Mouse (Mus musculus) forebrain, embryonic 16.5 days (tissue): ENCODE data around the gene Zfp697. TPM values are rescaled to one million over a fixed set of nuclear protein-coding genes. Genes with fewer than 3 reads are reported as not detected.

ENCODE experiments used
- polyA plus RNA-seq: library from polyadenylated mRNA; unstranded; fragments of >200 nt; fragmentation: Nextera tagmentation; extraction: Ambion mirVana; gene quantifications from 2 replicates; pipeline ENCODE4 v1.2.1, GENCODE M21; 2015

Gene Zfp697
- polyA plus RNA-seq, 1 experiment from 2014 or later, result 18.1 TPM

Other genes starting within 250 kb of the Zfp697 start
- not detected in 2 replicates for gene Adam30, start 221.8 kb upstream of the Zfp697 start, polyA plus RNA-seq
- not detected in 2 replicates for gene Reg4, start 160.3 kb upstream of the Zfp697 start, polyA plus RNA-seq
- gene Hmgcs2, start 102.0 kb upstream of the Zfp697 start, polyA plus RNA-seq, result 10.8 and 12.8 TPM in 2 replicates
- 168 and 190 TPM in 2 replicates for gene Phgdh, start 42.5 kb upstream of the Zfp697 start, polyA plus RNA-seq
- gene Gm4450, start 74.7 kb downstream of the Zfp697 start, polyA plus RNA-seq, result not detected in 2 replicates
- gene Hsd3b4, start 128.1 kb downstream of the Zfp697 start, polyA plus RNA-seq, result not detected in 2 replicates
- not detected in 2 replicates for gene Gm10681, start 206.3 kb downstream of the Zfp697 start, polyA plus RNA-seq
- gene Hsd3b5, start 247.8 kb downstream of the Zfp697 start, polyA plus RNA-seq, result not detected in 2 replicates